Mouse (Mus musculus) gastrocnemius, adult 18-20 months (tissue): ENCODE results near the gene Oaz3. TPM values are rescaled to one million over a fixed set of nuclear protein-coding genes. Genes with fewer than 3 reads are reported as not detected.

Experiments used
- DNase-seq: peaks from one replicate; pipeline ENCODE4 v3.0.0; 2021; ENCODE audit warnings: low spot score
- long read RNA-seq, 2 experiments: library from polyadenylated mRNA; stranded (forward); transcript quantifications; one replicate each; pipeline ENCODE4 v2.0.0; 2021
- total RNA-seq, 2 experiments: library from RNA; stranded (reverse); gene quantifications; 2 replicates each; pipeline ENCODE4 v1.2.3; 2021

Gene Oaz3
- not detected for total RNA-seq
- long read RNA-seq, experiment 1 = 0 reads
- long read RNA-seq, experiment 2 = 0 reads

GRCm38 (mm10) chr3:94443597-94443964 lies at the start of gene Oaz3:
Gene Oaz3, minus strand, starts transcription at chr3:94443915.
- DNase-seq = no peak

GRCm38 (mm10) chr3:94487581-94487980 lies 43.9 kb upstream of the Oaz3 start:
- no peak for DNase-seq

GRCm38 (mm10) chr3:94485922-94486321 lies 42.2 kb upstream of the Oaz3 start:
- DNase-seq = no peak

GRCm38 (mm10) chr3:94483790-94484439 lies 40.2 kb upstream of the Oaz3 start:
- no peak for DNase-seq

GRCm38 (mm10) chr3:94482764-94483385 lies 39.2 kb upstream of the Oaz3 start:
- DNase-seq = peak; percentile 47

- DNase-seq = peak; percentile 41
Observed at GRCm38 (mm10) chr3:94481429-94481828, 37.7 kb upstream of the Oaz3 start.

GRCm38 (mm10) chr3:94480291-94480884 lies 36.7 kb upstream of the Oaz3 start, which contains the start of gene Riiad1:
Gene Riiad1, minus strand, starts transcription at chr3:94480341.
- no peak for DNase-seq

- DNase-seq = no peak
Observed at GRCm38 (mm10) chr3:94479564-94479963, 35.8 kb upstream of the Oaz3 start.

GRCm38 (mm10) chr3:94478591-94479169 lies 35.0 kb upstream of the Oaz3 start:
- no peak for DNase-seq

GRCm38 (mm10) chr3:94477981-94478422 lies 34.3 kb upstream of the Oaz3 start, which contains the start of gene Celf3:
Gene Celf3, plus strand, starts transcription at chr3:94478295.
- DNase-seq = no peak

GRCm38 (mm10) chr3:94477444-94477843 lies 33.7 kb upstream of the Oaz3 start:
- no peak for DNase-seq

GRCm38 (mm10) chr3:94476301-94477035 lies 32.8 kb upstream of the Oaz3 start:
- DNase-seq = no peak

- DNase-seq = peak; percentile 45
Observed at GRCm38 (mm10) chr3:94473567-94474232, 30.0 kb upstream of the Oaz3 start.

GRCm38 (mm10) chr3:94473115-94473505 lies 29.4 kb upstream of the Oaz3 start:
- peak; percentile 19 for DNase-seq

- DNase-seq = peak; percentile 20
Observed at GRCm38 (mm10) chr3:94472447-94473114, 28.9 kb upstream of the Oaz3 start.

- no peak for DNase-seq
Observed at GRCm38 (mm10) chr3:94468931-94469330, 25.2 kb upstream of the Oaz3 start.

- no peak for DNase-seq
Observed at GRCm38 (mm10) chr3:94465632-94466430, 22.1 kb upstream of the Oaz3 start.

GRCm38 (mm10) chr3:94463926-94464578 lies 20.3 kb upstream of the Oaz3 start:
- DNase-seq = no peak

- no peak for DNase-seq
Observed at GRCm38 (mm10) chr3:94459834-94460233, 16.1 kb upstream of the Oaz3 start.
